Mouse (Mus musculus): Measurements from ENCODE around the gene Thrsp. TPM values are rescaled to one million over a fixed set of nuclear protein-coding genes. Genes with fewer than 3 reads are reported as not detected.

The Thrsp gene
- polyA plus RNA-seq, 1 experiment: 246 TPM

DNA sequence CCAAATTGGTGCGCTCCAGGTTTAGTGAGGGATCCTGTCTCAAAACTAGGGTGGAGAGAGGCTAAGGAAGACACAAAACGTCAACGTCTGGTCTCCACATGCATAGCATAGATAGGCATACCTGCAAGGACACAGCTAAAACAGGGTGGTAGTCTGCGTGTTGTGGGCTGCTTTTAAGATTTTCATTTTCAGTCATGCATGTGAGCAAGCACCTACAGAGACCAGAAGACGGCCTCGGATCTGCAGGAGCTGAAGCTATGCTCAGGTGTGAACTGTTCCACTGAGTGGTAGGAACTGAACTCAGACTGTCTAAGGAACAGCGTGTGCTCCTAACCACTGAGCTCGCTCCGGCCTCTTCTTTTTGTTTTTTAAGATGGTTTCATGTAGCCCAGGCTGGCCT is 42.4 kb downstream of the Thrsp start:
- no peaks in the 10 kb centered on the region for H3K27me3 ChIP-seq (replicated peaks; ENCODE audit: control insufficient read depth, insufficient read depth, low read length)
- H3K27ac ChIP-seq (ENCODE audit: insufficient read depth, low read depth, low read length): no peak overlapping the region
- DNase-seq: no peak
- no peak overlapping the region for H3K4me3 ChIP-seq (ENCODE audit: insufficient read depth, low read depth, low read length)
- WGBS: 95% methylated on average over 9 of the region's 9 CpGs
- H3K36me3 ChIP-seq (ENCODE audit: control insufficient read depth, insufficient read depth, low read length): no peaks in the 10 kb centered on the region
- TF ChIP-seq POLR2A (IDR thresholded peaks at IDR 0.05; ENCODE audit: low read depth, low read length): no peak
- no peak for TF ChIP-seq CTCF (conservative IDR thresholded peaks at IDR 0.05; ENCODE audit: insufficient read depth, insufficient read length, low read depth, low read length)
- no peaks in the 10 kb centered on the region for H3K4me1 ChIP-seq (ENCODE audit: control insufficient read depth, insufficient read depth, low read length)

DNA sequence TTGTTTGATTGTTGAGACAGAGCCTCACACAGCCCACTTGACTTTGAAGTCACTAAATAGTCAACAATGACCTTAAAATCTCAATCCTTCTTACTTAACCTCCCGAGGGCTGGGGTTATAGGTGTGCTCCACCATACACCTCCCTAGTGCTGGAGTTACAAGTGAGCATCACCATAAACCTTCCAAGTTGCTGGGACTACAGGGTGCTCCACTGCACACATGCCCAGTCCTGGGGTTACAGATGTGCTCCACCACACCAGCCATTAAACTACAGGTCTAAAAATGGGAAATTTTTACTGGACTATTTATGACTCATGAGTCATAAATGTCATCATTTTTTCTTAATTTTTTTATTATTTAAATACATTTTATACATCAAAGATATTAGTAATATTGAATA is 51.6 kb downstream of the Thrsp start:
- H3K4me3 ChIP-seq (ENCODE audit: insufficient read depth, low read depth, low read length): no peak overlapping the region

More for the DNA sequence above, 51.6 kb downstream of the Thrsp start:
- 91% methylated on average over 1 of the region's 1 CpGs for WGBS
- Histone ChIP-seq H3K27me3 (replicated peaks; ENCODE audit: control insufficient read depth, insufficient read depth, low read length) (no peaks in the 10 kb centered on the region; the same call in 1 of the 2 replicates), H3K4me1 (ENCODE audit: control insufficient read depth, insufficient read depth, low read length) (no peaks in the 10 kb centered on the region), H3K27ac (ENCODE audit: insufficient read depth, low read depth, low read length) (no peak overlapping the region), H3K36me3 (ENCODE audit: control insufficient read depth, insufficient read depth, low read length) (no peaks in the 10 kb centered on the region)
- TF ChIP-seq CTCF (conservative IDR thresholded peaks at IDR 0.05; ENCODE audit: insufficient read depth, insufficient read length, low read depth, low read length) (no peak), POLR2A (IDR thresholded peaks at IDR 0.05; ENCODE audit: low read depth, low read length) (no peak)
- no peak for DNase-seq

Other genes with a start within 250 kb of the Thrsp start
- 1.8 and 2.7 TPM in 2 replicates for gene Usp35, start 85.7 kb downstream of the Thrsp start, polyA plus RNA-seq (2012; rRNA removed)
- 6.3 and 6.8 TPM in 2 replicates for gene Kctd21, start 85.4 kb downstream of the Thrsp start, polyA plus RNA-seq (2012; rRNA removed)
- 9.9 and 10.4 TPM in 2 replicates for gene Alg8, start 46.1 kb downstream of the Thrsp start, polyA plus RNA-seq (2012; rRNA removed)
- gene Ndufc2, start 17.7 kb downstream of the Thrsp start, polyA plus RNA-seq (2012; rRNA removed): 300 and 389 TPM in 2 replicates
- gene Kctd14, start 33.6 kb upstream of the Thrsp start, polyA plus RNA-seq (2012; rRNA removed): 1.1 and 1.5 TPM in 2 replicates
- 71.8 and 76.4 TPM in 2 replicates for gene Ints4, start 63.2 kb upstream of the Thrsp start, polyA plus RNA-seq (2012; rRNA removed)
- 70.0 and 93.0 TPM in 2 replicates for gene Aamdc, start 161.8 kb upstream of the Thrsp start, polyA plus RNA-seq (2012; rRNA removed)
- gene Rsf1, start 162.2 kb upstream of the Thrsp start, polyA plus RNA-seq (2012; rRNA removed): 2.2 and 3.3 TPM in 2 replicates